Mouse (Mus musculus) common myeloid progenitor, adult 5-6 weeks (primary cell): ENCODE data around the gene Tfam. TPM values are rescaled to one million over a fixed set of nuclear protein-coding genes. Genes with fewer than 3 reads are reported as not detected.
A peak's percentile ranks its signal among the peaks of the same experiment; 100 is the strongest.

Source experiments
- ATAC-seq: replicated peaks from 2 replicates; pipeline ENCODE4 v1.8.0; 2016; ENCODE audit warnings: low read depth, mild to moderate bottlenecking, moderate TSS enrichment, inconsistent platforms; ENCODE audit not compliant: poor library complexity, severe bottlenecking
- total RNA-seq: library from RNA; stranded (forward); fragments of 200-1000, 187-1606 nt; gene quantifications from 2 replicates; pipeline ENCODE4 v1.2.3, GENCODE M21; 2017

Tfam gene
- total RNA-seq, 1 experiment from 2014 or later = 147 TPM

DNA sequence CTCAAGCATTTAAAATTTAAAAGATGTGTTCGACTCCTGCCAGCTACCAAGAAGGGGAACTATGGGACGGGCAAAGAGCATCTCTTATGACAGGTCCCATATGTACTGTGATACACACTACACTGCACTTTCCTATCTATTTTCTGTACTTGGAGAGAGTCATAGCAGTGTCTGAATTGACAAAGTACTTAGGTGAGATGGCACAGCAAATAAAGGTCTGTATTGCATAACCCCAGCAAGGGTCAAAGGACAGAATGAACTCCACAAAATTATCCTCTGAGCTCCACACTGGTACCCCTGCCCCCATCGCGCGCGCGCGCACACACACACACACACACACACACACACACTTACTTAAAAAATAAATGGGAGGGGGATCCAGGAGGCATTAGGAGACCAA lies 4.0 kb downstream of the Tfam start:
- no peak for ATAC-seq

- peak; percentile 96 for ATAC-seq
Measured at GRCm38 (mm10) chr10:71225894-71226293, 12.2 kb downstream of the Tfam start.

GRCm38 (mm10) chr10:71223101-71223500 lies 15.0 kb downstream of the Tfam start:
- no peak for ATAC-seq

DNA sequence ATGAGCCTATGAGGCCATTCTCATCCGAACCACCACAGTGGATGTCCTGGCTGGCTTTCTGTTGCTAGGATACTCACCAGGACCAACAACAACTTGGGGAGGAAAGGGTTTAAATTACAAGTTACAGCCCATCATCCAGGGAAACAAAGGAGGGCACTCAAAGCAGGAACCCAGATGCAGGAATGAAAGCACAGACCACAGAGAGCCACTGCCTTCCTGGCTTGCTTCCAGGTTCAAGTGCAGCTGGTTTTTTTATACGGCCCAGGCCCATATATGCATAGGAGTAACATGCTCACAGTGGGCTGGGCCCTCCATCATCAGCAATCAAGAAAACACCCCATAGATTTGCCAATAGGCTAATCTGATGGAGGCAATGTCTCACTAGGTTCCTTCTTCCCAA lies 15.4 kb downstream of the Tfam start:
- ATAC-seq = no peak

DNA sequence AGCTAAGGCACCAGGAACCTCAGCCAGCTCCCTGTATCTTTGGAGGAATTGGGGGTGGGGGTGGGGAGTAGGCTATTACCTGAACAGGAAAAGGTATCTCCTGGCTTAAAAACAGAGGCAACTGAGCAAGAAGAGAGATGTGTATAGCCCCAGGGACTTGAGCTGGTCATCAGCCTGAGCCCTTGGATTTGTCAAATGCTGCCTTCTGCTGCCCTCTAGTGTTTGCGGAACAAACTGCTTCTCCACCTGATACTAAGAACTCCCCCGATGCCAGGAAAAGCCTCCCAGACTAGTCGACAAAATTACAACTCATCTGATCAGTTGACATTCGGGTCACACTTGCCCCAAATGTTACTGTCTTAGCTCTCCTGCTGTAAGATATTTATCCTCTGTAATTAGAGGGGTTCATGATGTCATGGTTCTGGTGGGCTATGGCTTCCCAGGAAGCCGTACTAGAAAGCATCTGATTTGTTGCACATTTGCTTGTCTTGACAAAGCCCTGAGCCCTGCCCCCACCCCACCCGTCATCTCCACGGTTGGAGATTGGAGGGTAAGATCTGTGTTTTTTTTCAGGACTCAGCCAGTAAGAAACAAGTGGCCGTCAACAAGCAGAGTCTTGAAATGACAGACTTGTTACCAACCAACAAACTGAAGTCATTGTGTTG lies 19.7 kb downstream of the Tfam start:
- ATAC-seq = peak; percentile 92

GRCm38 (mm10) chr10:71215996-71216395 lies 22.1 kb downstream of the Tfam start:
- no peak for ATAC-seq

GRCm38 (mm10) chr10:71201512-71201911 lies 36.6 kb downstream of the Tfam start:
- no peak for ATAC-seq

- no peak for ATAC-seq
Measured at GRCm38 (mm10) chr10:71200964-71201363, 37.1 kb downstream of the Tfam start.

DNA sequence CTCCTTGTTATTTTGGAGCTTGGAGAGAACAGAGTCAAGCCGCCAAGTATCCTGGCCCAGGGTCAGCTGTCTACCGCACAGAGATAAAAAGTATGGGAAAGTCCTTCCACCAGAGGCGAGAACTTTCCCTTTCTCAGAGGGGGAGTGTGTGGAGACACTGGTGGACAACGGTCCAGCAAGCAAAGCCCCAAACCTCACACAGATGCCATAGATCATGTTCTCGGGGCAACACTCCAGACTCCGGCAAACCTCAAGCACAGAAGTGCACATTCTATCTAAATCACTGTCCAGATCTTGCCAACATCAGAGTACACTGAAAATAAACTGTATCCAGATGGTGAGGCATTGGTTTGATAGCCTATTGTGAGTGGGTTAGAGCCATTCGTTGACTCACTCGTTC lies 39.4 kb downstream of the Tfam start:
- ATAC-seq = no peak

- ATAC-seq = no peak
Measured at GRCm38 (mm10) chr10:71197036-71197785, 40.9 kb downstream of the Tfam start.

- ATAC-seq = no peak
Measured at GRCm38 (mm10) chr10:71195501-71195900, 42.6 kb downstream of the Tfam start.

- ATAC-seq = no peak
Measured at GRCm38 (mm10) chr10:71194713-71195112, 43.4 kb downstream of the Tfam start.

GRCm38 (mm10) chr10:71193319-71193718 lies 44.8 kb downstream of the Tfam start:
- no peak for ATAC-seq

GRCm38 (mm10) chr10:71192886-71193285 lies 45.2 kb downstream of the Tfam start:
- ATAC-seq = no peak

DNA sequence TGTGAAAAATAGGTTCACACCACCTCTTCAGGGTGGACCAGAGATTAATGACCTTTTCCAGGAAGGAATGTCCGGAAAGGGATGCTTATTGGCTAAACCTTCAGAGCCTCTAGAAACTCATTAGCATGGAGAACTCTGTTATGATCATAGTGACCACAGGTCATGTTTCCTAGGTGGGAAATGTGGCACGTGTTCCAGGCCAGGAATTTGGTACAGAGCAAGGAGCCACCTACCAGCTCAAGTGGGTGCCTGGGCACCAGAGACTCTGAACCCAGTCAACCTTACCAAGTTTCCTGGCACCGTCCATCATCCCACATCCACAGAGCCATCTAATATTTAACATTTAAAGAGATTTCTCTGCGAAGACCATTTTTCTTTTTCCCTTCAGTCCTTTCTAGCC lies 49.4 kb downstream of the Tfam start:
- ATAC-seq = no peak

GRCm38 (mm10) chr10:71185059-71185458 lies 53.0 kb downstream of the Tfam start:
- ATAC-seq = no peak

GRCm38 (mm10) chr10:71183339-71184031 lies 54.6 kb downstream of the Tfam start:
- ATAC-seq = no peak

DNA sequence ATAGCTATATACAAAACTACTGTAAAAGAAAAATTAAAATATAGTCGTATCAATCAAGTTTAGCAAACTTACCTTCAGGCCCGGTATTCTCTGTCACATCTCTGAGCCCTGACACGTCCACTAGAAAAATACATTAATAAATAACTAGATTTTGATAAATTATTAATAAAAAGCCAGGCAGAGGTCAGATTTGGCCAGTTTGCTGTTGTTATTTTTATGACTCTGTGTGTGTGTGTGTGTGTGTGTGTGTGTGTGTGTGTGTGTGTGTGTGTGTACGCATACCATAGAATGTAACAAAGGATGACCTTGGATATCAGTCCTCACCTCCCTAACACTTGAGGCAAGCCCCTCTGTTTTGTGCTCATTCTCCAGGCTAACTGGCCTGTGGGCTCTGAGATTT lies 56.1 kb downstream of the Tfam start:
- ATAC-seq = no peak

- ATAC-seq = no peak
Measured at GRCm38 (mm10) chr10:71181091-71181490, 57.0 kb downstream of the Tfam start.

DNA sequence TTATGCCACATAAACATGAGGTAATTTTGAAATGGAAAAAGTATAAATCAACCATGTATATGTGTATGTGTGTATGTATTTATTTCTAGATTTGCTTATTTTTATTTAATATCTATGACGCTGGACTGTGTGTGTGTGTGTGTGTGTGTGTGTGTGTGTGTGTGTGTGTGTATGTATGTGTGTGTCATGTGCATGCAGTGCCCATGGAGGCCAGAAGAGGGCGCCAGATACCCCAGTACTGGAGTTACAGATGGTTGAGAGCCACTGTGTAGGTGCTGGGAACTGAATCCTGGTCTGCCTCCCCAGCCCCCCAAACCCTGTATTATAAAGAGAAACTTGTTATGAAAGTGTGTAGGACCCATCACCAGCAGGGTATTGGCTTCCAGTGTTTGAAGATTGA lies 58.0 kb downstream of the Tfam start:
- no peak for ATAC-seq

DNA sequence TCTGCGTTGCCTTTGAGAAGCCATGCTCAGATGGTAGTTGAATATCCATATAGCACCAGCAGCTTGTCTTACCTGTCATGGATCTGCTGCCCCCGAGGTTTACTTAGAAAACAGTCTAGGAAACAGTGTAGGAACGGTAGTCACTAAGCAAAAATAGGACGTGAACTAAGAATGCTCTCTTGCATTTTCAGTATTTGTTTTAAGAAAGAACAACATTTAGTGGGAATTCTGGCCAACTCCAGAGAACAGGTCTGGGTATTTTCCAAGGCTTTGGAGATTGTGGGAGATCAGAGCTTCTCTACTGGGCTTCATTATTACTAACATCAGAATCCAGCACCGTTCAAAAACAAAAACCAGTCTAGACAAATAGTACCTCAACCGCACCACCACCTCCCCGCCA lies 60.9 kb downstream of the Tfam start:
- no peak for ATAC-seq
